Mouse (Mus musculus) cerebellum, postnatal 14 days (tissue): Measurements from ENCODE around the gene Pcdh17.

Experiments used
- DNase-seq, 2 experiments: peaks; one replicate each; pipeline ENCODE4 v3.0.0; 2021; ENCODE audit warnings: mixed read lengths in 2 of 2

Pcdh17 gene

GRCm38 (mm10) chr14:84480546-84480945 is 37.2 kb downstream of the Pcdh17 start:
- DNase-seq: no peak

- no peak for DNase-seq
Measured at GRCm38 (mm10) chr14:84484350-84484749, 41.0 kb downstream of the Pcdh17 start.

GRCm38 (mm10) chr14:84511010-84511409 is 67.6 kb downstream of the Pcdh17 start:
- DNase-seq: no peak

GRCm38 (mm10) chr14:84532397-84532796 is 89.0 kb downstream of the Pcdh17 start:
- DNase-seq: no peak

GRCm38 (mm10) chr14:84535264-84535663 is 91.9 kb downstream of the Pcdh17 start:
- DNase-seq: no peak

- DNase-seq: peak; percentile 13 to 29
Measured at GRCm38 (mm10) chr14:84541838-84542237, 98.5 kb downstream of the Pcdh17 start.

GRCm38 (mm10) chr14:84545968-84546367 is 102.6 kb downstream of the Pcdh17 start:
- DNase-seq: no peak

- peak; percentile 84 to 87 for DNase-seq
Measured at GRCm38 (mm10) chr14:84547513-84548194, 104.3 kb downstream of the Pcdh17 start.

- DNase-seq: no peak
Measured at GRCm38 (mm10) chr14:84551546-84551945, 108.2 kb downstream of the Pcdh17 start.

GRCm38 (mm10) chr14:84571071-84571470 is 127.7 kb downstream of the Pcdh17 start:
- DNase-seq: no peak
